Mouse (Mus musculus) adrenal gland, adult 8-10 months (tissue): ENCODE measurements at regions not wholly inside any gene's neighbourhood (a gene's known extent, or its start where the extent isn't known, plus 50 kb on each side); places are given as distances from the start of the nearest gene placed in this dataset.

Experiments used
- DNase-seq: peaks from one replicate; pipeline ENCODE4 v3.0.0; 2022

DNA sequence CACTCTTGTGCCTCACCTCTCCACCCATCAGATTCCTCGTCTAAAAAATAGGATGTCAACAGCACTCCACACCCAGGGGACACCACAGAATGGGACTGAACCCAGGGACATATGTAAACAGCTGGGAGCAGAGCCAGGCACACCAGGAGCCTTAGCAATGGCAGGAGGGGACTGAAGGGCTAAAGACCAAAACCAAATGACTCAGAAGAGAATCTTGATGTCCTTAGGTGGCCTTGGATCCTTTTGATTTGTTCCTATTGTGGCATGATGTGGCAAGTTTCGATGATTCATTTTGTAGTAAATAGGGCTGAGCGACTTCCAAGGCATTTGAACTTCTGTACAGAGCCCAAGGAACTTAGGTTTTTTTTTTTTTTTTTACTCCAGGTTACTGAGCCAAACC lies 233.4 kb downstream of the Snx10 start:
- DNase-seq = peak; percentile 68

DNA sequence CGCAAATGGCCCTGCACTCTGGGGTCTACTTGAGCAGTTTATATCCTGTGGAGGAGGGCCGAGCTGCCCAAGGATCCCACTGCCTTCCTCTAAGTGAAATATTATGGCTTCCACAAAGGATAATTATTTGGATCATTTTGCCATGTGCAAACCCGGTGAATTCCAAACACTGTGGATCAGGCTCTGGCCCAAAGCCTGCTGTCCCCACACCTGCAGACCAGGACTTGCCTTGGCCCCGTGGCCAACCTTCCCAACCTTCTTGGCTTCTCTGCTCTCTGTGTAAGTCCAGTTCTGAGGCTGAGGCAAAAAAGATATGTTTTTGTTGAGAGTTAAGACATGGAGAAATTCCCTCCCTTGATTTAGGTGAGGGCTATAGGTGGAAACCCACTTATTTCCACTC lies 234.0 kb downstream of the Snx10 start:
- DNase-seq = no peak

DNA sequence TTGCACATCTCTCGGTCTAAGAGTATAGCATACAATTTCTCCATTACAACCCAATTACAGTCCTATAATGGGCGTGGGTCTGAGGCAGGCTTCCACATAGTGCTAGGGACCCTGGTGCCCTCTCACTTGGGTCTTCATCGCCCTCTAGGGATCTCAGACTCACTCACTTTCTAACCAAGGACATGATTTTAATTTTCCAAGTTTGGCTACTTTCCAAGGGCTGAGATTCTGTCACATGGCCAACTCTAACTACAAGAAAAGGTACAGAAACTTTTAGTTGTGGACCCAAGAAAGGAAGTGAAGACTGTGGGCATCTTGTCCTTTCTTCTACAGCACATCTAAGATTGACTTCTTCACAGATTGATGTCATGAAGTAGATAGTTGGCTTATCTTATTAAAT lies 235.1 kb downstream of the Snx10 start:
- DNase-seq = no peak

DNA sequence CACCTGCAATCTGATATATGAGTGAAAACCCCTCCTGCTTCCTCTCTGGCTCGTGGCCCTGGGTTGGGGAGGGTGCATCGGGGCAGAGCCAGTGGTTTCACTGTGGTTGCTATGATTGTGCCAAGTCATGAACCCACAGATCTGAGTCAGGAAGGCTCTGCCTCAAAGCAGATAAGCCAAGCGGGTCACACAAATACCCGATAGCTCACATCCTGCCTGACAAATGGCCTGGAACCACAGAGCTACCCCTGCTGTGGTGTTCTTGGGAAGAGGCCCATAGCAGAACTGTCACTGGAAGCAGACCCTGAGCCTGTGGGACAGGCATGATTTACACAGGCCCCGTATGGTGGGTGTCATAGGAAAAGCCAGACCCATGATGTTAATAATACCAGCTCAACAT lies 236.7 kb downstream of the Snx10 start:
- DNase-seq = no peak

DNA sequence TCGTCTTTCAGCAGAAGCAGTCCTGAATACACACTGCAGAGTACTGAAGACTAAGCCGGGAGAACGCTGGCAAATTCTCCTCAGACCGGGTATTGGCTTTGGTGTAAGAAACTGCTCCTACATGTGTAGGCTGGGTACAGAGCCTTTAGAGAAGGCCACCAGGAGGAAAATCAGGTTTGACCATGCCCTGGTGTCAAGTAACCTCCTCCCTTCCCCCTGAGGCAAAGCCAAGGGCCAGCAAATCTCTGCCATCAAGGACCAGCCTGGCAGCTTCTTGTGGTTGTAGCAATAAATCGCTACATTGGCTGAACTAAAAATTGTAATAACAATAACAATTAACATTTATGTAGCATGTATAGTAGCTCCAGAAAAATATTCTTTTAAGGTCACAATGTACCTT lies 237.8 kb downstream of the Snx10 start:
- no peak for DNase-seq

DNA sequence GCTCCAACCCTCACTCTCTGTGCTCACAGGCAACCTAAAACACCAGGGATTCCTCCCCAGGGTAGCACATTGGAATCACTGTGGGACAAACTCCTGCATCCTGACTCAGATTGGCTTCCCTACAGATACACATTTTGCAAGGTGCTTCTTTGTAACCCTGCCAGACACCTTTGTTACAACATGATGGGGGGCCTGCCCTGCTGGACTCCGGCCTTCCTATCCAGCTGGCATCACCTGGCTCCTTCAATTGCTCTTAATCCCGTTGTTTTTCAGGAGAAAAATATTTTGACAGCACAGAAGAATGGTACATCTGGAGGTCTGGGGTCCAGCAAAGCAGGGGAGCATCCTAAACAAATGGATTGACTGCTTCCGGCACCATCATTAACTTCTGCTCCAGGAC lies 242.8 kb downstream of the Snx10 start:
- DNase-seq = no peak

DNA sequence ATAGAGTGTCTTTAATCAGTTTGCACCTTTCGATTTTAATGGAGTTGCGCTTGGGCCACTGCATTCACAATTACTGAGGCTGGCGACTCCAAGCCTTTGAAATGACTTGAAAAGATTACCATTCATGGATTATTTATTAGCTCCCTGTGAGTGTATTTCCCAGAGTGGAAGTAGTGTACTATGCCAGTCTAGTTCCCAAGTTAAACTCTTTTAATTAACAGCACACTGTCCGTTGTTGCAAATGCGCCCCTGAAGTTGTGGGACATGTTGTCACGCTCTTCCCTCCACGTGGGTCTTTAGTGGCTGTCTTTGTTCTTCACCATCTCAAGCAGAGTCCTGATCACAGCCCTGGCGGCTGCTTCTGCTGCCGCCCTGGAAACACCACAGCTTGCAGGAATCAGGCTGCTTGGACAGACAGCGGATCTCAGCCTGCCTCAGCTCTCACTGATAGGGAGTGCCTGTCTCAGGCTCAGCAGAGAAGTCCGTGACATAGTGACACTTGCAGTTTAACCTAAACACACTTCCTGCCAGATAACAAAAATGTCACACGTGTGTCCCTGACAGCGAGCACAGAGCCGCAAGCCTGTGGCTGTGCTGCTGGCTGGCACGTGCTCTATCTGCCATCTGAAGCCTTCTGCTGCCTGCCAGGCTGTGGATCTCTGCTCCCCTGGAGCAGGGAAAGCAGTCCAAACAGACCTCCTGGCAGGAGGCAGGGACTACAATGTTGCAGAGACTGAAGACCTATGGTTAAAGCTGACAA lies 244.1 kb downstream of the Snx10 start:
- peak; percentile 15 for DNase-seq

DNA sequence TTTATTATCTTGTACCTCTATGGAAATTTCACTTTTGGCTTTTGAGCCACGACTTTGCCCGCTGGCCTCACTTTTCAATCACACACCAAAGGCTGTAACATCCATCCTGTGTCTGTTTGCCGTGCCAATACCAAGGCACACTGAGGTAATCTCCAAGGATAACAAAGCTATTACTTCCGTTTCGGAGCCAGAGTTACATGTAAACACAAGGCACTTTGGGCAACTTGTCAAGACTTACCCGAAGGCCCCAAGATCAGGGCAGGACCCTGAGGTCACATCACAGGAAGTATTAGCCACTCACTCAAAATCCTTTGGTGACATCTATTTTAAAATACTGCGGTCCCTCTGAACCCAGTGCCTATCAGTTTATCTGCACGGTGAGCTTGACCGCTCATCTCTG lies 241.3 kb downstream of the Skap2 start:
- no peak for DNase-seq

DNA sequence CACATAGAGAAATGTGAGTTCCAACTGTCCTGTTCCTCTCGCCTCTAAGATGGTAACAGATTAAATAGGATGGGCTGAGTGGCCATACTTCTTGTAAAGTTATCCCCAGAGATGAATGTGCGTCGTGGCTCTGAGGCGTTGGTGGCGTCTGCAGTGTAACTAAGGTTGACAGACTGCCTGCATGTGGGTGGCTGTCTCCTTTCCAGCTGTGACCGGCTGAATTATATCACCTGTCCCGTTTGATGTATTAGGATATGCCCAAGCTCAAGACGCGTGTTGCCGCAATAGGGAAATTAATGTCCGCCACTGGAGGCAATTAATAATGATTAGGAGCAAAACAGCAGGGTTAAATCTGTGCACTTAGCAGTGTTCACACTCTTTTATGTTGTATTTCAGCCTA lies 240.9 kb downstream of the Skap2 start:
- DNase-seq = no peak

DNA sequence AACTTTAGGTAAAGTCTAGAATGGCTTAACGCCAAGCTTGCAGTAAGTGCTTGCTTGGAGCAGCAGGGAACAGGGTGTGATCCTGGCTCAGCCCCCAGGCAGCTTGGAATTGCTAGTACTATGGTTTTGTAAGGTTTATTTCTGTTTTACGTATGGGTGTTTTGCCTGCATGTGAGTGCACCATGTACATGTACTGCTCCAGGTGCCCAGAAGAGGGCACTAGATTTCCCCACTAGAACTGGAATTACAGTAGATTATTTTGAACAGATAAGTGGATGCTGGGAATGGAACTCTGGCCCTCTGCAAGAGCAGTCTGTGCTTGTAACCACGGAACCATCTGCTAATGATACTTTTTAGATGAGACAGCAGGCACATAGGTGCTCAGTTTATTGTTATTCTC lies 237.6 kb downstream of the Skap2 start:
- DNase-seq = no peak

DNA sequence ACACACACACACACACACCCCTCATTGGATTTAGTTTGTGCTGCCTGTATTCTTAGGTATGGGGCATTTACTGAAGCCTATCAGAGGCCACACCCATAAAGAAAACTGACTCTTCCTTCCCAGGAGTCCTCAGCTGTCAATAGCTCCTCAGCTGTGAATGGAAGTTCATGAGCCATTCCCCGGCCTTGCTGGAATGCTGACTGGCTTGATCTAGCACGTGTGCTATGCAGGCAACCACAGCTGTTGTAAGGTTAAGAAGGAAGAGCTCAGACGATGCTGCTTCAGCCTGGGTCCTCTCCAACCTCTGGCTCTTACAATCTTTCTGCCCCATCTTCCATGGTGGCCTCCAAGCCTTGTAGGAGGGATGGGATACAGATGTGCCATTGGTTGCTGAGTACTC lies 226.7 kb downstream of the Skap2 start:
- no peak for DNase-seq

DNA sequence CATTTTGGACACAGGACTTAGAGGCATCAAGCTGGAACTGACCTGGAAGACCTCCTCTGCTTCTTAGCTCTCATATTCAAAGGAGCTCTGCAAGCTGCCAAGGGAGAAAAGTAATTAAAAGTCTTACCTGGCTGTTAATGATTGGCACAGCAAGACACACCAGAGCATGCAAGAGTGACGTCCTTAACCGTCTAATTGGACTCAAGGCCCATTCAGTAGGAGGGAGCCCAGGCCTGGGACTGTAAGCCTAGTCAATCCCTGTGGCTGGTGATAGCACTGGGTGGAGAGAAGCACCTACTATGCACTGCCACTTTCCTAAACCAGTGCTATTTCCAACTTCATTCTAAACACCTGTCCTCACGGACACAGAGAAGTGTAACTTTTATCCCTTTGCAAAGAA lies 225.5 kb downstream of the Skap2 start:
- no peak for DNase-seq

DNA sequence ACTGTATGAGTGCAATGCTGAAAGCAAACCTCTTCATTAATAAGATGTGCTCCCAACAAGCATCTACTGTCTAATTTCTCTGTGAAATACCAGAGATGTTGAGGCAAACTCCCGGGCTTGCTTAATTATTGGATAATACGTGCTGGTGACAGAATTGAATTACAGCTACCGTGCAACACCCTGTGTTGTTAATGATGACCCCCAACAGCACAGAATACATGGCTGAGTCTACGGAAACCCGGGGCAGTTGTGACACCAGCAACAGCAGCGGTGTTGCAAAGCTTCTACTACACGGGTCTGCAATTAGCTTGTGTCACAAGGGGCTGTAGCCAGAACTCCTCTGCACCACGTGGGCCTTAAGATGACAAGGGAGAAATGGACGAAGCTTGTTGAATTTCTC lies 224.2 kb downstream of the Skap2 start:
- no peak for DNase-seq

DNA sequence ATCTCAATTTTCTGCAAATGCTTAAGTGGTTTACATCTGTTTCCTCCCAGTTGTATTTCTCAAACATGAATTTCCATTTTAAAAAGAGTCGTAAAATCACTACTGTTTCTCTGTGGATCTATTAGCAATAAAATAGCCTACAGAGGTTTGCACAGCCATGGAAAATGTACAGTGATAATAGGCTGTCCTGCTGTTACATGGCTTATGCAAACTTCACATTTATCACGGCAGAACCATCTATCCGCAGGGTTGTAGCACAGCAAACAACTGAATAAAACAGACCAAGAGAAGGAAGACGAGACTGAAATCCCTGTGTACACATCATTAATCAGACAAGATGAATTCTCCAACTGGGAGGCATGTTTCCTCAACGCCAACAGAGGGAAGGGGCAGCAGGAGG lies 222.1 kb downstream of the Skap2 start:
- DNase-seq = no peak

DNA sequence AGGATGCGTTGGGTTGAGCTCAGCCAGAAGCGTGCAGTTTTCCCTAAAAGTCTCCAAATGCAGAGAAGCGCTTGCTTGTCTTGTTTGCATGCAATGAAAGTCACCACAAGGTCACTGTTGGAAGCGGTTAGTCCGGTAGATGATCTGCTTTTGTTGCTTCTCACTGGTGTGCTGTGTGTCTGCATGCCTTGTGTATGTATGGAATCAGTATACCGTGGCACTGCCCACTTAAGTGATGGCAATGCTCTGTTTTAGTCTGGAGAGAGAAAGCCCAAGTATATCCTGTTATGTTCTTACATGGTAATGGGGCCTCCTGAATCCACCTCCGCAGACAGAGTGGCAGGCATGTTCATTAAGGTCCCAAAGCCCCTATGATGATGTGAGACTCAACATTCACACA lies 221.7 kb downstream of the Skap2 start:
- no peak for DNase-seq

DNA sequence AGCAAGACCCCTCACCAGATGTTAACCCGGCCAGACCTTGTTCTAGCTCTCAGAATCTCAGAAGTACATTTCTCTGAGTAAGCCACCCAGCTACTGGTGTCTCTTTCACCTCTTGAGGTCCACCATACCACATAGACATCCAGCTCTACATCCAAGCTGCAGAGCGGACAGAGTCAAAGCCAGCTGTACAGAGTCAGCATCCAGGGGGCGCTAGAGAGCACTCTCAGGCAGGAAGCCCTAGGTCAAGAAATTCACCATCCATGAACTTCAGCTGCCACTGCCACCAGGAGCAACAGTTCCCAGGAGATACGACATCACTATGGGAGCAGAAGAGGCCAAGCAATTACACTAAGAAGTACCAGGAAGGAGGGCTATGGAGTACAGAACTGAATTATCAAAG lies 217.0 kb downstream of the Skap2 start:
- DNase-seq = no peak

DNA sequence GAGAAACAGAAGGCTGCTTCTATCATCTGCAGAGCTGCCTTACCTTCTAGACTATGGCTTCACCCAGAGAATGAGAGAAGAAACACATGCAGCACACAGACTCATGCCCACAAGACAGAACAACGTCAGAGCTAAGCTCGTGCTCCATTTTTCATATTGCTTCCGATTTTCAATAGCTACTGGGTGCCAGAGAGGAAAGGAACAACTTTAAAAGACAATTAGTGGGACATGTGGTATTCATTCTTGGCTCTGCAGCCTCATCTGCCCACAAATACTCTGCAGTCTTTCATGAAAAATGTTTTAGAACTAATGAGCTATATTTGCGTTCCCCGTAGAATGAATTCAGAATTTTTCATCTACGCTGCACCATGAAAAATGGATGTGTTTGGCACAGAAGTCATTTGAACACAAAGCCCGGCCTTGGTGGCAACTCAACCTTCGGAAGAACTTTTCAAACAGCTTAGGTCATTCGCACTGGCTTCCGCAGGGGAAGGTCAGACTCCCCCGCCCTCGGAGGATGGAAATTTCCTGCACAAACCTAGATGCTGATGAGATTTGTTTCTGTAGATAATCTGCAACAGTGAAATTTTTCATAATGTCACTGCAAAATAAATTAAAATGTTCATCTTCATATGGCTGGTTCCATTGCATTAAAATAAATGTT lies 213.6 kb downstream of the Skap2 start:
- peak; percentile 82 for DNase-seq

DNA sequence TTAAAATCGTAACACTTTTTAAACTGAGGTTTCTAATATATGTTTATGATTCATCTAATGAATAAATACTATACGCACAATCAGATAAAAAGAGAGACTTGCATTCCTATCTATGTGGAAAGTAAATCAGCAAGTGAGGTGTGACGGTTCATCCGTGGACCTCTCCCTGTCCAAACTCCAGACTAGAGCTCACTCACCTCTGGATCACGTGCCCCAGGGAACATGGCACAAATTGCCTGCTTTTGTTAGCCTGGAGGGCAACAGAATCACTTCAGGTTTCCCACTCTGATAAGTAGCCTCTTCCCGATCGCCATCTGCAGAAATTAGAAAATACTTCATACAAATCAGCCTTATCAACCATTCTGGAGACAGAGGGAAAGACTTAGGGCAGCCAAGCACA lies 206.7 kb downstream of the Skap2 start:
- no peak for DNase-seq
